Mouse (Mus musculus): ENCODE measurements at regions not wholly inside any gene's neighbourhood (a gene's known extent, or its start where the extent isn't known, plus 50 kb on each side); places are given as distances from the start of the nearest gene placed in this dataset.
A peak's percentile ranks its signal among the peaks of the same experiment; 100 is the strongest.

- H3K4me1 ChIP-seq (ENCODE audit: control insufficient read depth, insufficient read depth, low read length), result no peaks in the 10 kb centered on the region; the same call in 1 of the 2 replicates
- H3K9ac ChIP-seq (ENCODE audit: low read length), result no peak overlapping the region
- no peaks in the 10 kb centered on the region for H3K9me3 ChIP-seq (replicated peaks; ENCODE audit: control insufficient read depth, low read length)
- peak overlapping the region; percentile 37; the same call in 1 of the 2 replicates for H3K27ac ChIP-seq (ENCODE audit: low read length)
- peak overlapping the region; percentile 15; the same call in 1 of the 2 replicates for H3K4me2 ChIP-seq (ENCODE audit: low read depth, low read length)
- no peak overlapping the region for H3K4me3 ChIP-seq (ENCODE audit: low read length)
- H3K27me3 ChIP-seq (ENCODE audit: control insufficient read depth, insufficient read depth, low read length), result no peaks in the 10 kb centered on the region
- no peaks in the 10 kb centered on the region for H3K36me3 ChIP-seq (ENCODE audit: control insufficient read depth, insufficient read depth)
- 55% methylated on average over 5 of the region's 5 CpGs for WGBS
- no peak for ATAC-seq (replicated peaks; ENCODE audit: extremely low read depth, insufficient read depth, low FRiP score)
Measured at GRCm38 (mm10) chr9:84178705-84179104, 253.8 kb downstream of the Bckdhb start.

GRCm38 (mm10) chr9:84179238-84179637 lies 254.3 kb downstream of the Bckdhb start:
- Histone ChIP-seq H3K27ac (ENCODE audit: low read length) (peak overlapping the region; percentile 37; the same call in 1 of the 2 replicates), H3K4me3 (ENCODE audit: low read length) (no peak overlapping the region), H3K4me1 (ENCODE audit: control insufficient read depth, insufficient read depth, low read length) (no peaks in the 10 kb centered on the region; the same call in 1 of the 2 replicates), H3K36me3 (ENCODE audit: control insufficient read depth, insufficient read depth) (no peaks in the 10 kb centered on the region), H3K27me3 (ENCODE audit: control insufficient read depth, insufficient read depth, low read length) (no peaks in the 10 kb centered on the region), H3K9ac (ENCODE audit: low read length) (no peak overlapping the region), H3K4me2 (ENCODE audit: low read depth, low read length) (0 out of 2 replicates have a peak overlapping the region, but pooled peaks have one; percentile 15), H3K9me3 (replicated peaks; ENCODE audit: control insufficient read depth, low read length) (no peaks in the 10 kb centered on the region)
- no peak for ATAC-seq (replicated peaks; ENCODE audit: extremely low read depth, insufficient read depth, low FRiP score)
- 53% methylated on average over 4 of the region's 4 CpGs for WGBS

DNA sequence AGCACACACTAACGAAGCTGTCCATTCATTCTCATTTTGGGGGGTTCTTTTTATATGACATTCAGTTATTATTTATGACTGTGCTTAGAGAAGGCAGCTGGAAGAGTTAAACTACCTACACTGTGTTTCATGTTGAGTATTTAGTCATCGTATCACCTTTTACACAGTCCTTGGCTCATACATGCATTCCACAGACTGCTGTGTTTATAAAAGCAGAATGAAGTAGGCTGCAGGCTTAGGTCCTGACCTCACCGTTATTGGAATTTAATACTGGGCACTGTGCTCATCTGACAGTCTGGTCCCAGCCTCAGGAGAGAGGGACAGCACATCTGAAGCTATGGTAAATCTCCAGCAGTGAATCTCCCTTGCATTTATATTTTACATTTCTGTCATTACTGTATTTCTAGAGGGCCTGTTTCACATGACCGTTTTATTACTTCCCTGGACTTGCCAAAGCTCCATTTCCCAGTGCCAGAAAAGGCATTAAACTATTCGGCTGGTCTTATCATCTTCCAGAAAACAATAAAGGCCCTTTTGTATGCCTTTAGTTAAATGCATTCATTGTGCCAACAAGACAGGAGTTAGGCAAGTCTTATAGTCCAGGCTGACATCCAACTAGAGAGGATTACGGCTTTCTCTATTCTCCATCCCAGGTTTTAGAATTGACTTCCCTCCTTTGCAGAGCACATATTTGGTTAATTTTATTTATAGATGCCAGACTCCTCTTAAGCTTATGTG lies 258.9 kb downstream of the Bckdhb start:
- Histone ChIP-seq H3K4me2 (ENCODE audit: low read depth, low read length) (no peak overlapping the region), H3K4me1 (ENCODE audit: control insufficient read depth, insufficient read depth, low read length) (no peaks in the 10 kb centered on the region; the same call in 1 of the 2 replicates), H3K4me3 (ENCODE audit: low read length) (no peak overlapping the region), H3K9me3 (replicated peaks; ENCODE audit: control insufficient read depth, low read length) (no peaks in the 10 kb centered on the region), H3K27ac (ENCODE audit: low read length) (no peak overlapping the region), H3K36me3 (ENCODE audit: control insufficient read depth, insufficient read depth) (no peaks in the 10 kb centered on the region), H3K27me3 (ENCODE audit: control insufficient read depth, insufficient read depth, low read length) (no peaks in the 10 kb centered on the region), H3K9ac (ENCODE audit: low read length) (no peak overlapping the region)
- ATAC-seq (replicated peaks; ENCODE audit: extremely low read depth, insufficient read depth, low FRiP score), result no peak
- WGBS, result 52% methylated on average over 6 of the region's 6 CpGs

GRCm38 (mm10) chr9:84187531-84187930 lies 262.6 kb downstream of the Bckdhb start:
- no peaks in the 10 kb centered on the region; the same call in 1 of the 2 replicates for H3K4me1 ChIP-seq (ENCODE audit: control insufficient read depth, insufficient read depth, low read length)

DNA sequence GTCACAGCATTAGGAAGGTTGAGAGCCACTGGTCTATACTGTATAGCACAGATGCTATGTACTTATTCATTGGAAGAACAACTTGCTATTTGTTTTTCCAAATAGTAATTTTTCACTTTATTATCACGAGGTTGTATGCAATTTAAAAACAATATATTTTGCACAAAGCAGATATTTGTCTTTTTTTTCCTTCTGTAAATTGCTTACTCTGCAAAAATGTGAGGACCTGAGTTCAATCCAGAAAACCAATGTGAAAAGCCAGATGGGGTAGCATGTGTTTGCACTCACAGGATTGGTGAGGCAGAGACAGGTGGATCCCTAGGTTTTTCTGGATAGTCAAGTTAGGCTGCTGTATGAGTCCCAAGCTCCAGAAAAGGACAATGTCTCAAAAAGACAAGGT lies 268.5 kb downstream of the Bckdhb start:
- no peaks in the 10 kb centered on the region for H3K36me3 ChIP-seq (ENCODE audit: control insufficient read depth, insufficient read depth)
- no peak overlapping the region for H3K27ac ChIP-seq (ENCODE audit: low read length)
- no peaks in the 10 kb centered on the region for H3K27me3 ChIP-seq (ENCODE audit: control insufficient read depth, insufficient read depth, low read length)
- H3K9ac ChIP-seq (ENCODE audit: low read length), result no peak overlapping the region
- ATAC-seq (replicated peaks; ENCODE audit: extremely low read depth, insufficient read depth, low FRiP score), result no peak
- no peak overlapping the region for H3K4me3 ChIP-seq (ENCODE audit: low read length)
- no peak overlapping the region for H3K4me2 ChIP-seq (ENCODE audit: low read depth, low read length)
- no peaks in the 10 kb centered on the region for H3K4me1 ChIP-seq (ENCODE audit: control insufficient read depth, insufficient read depth, low read length)
- no peaks in the 10 kb centered on the region for H3K9me3 ChIP-seq (replicated peaks; ENCODE audit: control insufficient read depth, low read length)
- WGBS, result 32% methylated on average over 1 of the region's 1 CpGs

More at GRCm38 (mm10) chr9:84187531-84187930, 262.6 kb downstream of the Bckdhb start:
- no peak overlapping the region for H3K9ac ChIP-seq (ENCODE audit: low read length)
- 71% methylated on average over 3 of the region's 3 CpGs for WGBS
- no peak overlapping the region for H3K4me2 ChIP-seq (ENCODE audit: low read depth, low read length)
- H3K36me3 ChIP-seq (ENCODE audit: control insufficient read depth, insufficient read depth), result no peaks in the 10 kb centered on the region
- no peak overlapping the region for H3K27ac ChIP-seq (ENCODE audit: low read length)
- ATAC-seq (replicated peaks; ENCODE audit: extremely low read depth, insufficient read depth, low FRiP score), result no peak
- no peak overlapping the region for H3K4me3 ChIP-seq (ENCODE audit: low read length)
- H3K27me3 ChIP-seq (ENCODE audit: control insufficient read depth, insufficient read depth, low read length), result no peaks in the 10 kb centered on the region
- no peaks in the 10 kb centered on the region for H3K9me3 ChIP-seq (replicated peaks; ENCODE audit: control insufficient read depth, low read length)

DNA sequence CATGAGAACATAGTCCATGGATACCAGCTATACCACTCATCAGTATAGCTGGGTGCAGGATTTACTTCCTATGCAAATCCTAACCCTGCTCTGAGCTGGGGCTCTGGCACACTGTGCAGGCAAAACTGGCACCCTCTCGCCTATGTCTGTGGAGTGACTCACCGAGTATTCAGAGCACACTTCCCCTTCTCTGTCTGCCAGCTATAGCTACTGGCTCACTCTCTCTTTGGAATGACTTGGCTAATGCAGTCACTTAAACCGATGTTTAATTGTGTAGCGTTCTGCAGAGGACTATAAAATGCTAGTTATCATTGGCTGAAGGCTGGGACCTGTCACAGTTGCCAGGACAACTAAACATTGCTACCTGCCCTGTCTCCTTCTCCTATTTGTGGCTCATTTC lies 269.8 kb downstream of the Bckdhb start:
- no peaks in the 10 kb centered on the region for H3K36me3 ChIP-seq (ENCODE audit: control insufficient read depth, insufficient read depth)
- H3K9ac ChIP-seq (ENCODE audit: low read length), result no peak overlapping the region
- H3K27ac ChIP-seq (ENCODE audit: low read length), result no peak overlapping the region
- ATAC-seq (replicated peaks; ENCODE audit: extremely low read depth, insufficient read depth, low FRiP score), result no peak
- no peak overlapping the region for H3K4me3 ChIP-seq (ENCODE audit: low read length)
- H3K27me3 ChIP-seq (ENCODE audit: control insufficient read depth, insufficient read depth, low read length), result no peaks in the 10 kb centered on the region
- no peaks in the 10 kb centered on the region for H3K9me3 ChIP-seq (replicated peaks; ENCODE audit: control insufficient read depth, low read length)
- WGBS, result 68% methylated on average over 4 of the region's 4 CpGs
- no peak overlapping the region for H3K4me2 ChIP-seq (ENCODE audit: low read depth, low read length)
- no peaks in the 10 kb centered on the region for H3K4me1 ChIP-seq (ENCODE audit: control insufficient read depth, insufficient read depth, low read length)

- Histone ChIP-seq H3K9me3 (replicated peaks; ENCODE audit: control insufficient read depth, low read length) (no peaks in the 10 kb centered on the region), H3K4me3 (ENCODE audit: low read length) (no peak overlapping the region), H3K4me2 (ENCODE audit: low read depth, low read length) (no peak overlapping the region), H3K4me1 (ENCODE audit: control insufficient read depth, insufficient read depth, low read length) (no peaks in the 10 kb centered on the region), H3K36me3 (ENCODE audit: control insufficient read depth, insufficient read depth) (no peaks in the 10 kb centered on the region), H3K9ac (ENCODE audit: low read length) (no peak overlapping the region), H3K27ac (ENCODE audit: low read length) (no peak overlapping the region), H3K27me3 (ENCODE audit: control insufficient read depth, insufficient read depth, low read length) (no peaks in the 10 kb centered on the region)
- 78% methylated on average over 4 of the region's 4 CpGs for WGBS
- no peak for ATAC-seq (replicated peaks; ENCODE audit: extremely low read depth, insufficient read depth, low FRiP score)
Measured at GRCm38 (mm10) chr9:84195338-84195737, 270.4 kb downstream of the Bckdhb start.

GRCm38 (mm10) chr9:84200208-84200607 lies 275.3 kb downstream of the Bckdhb start:
- H3K9ac ChIP-seq (ENCODE audit: low read length), result no peak overlapping the region
- no peak overlapping the region for H3K4me2 ChIP-seq (ENCODE audit: low read depth, low read length)
- H3K36me3 ChIP-seq (ENCODE audit: control insufficient read depth, insufficient read depth), result no peaks in the 10 kb centered on the region
- no peak overlapping the region for H3K27ac ChIP-seq (ENCODE audit: low read length)
- no peaks in the 10 kb centered on the region for H3K9me3 ChIP-seq (replicated peaks; ENCODE audit: control insufficient read depth, low read length)
- no peak overlapping the region for H3K4me3 ChIP-seq (ENCODE audit: low read length)
- no peaks in the 10 kb centered on the region for H3K4me1 ChIP-seq (ENCODE audit: control insufficient read depth, insufficient read depth, low read length)
- no peaks in the 10 kb centered on the region for H3K27me3 ChIP-seq (ENCODE audit: control insufficient read depth, insufficient read depth, low read length)
- WGBS, result 75% methylated on average over 3 of the region's 3 CpGs
- ATAC-seq (replicated peaks; ENCODE audit: extremely low read depth, insufficient read depth, low FRiP score), result no peak

- Histone ChIP-seq H3K4me1 (ENCODE audit: control insufficient read depth, insufficient read depth, low read length) (no peaks in the 10 kb centered on the region), H3K9me3 (replicated peaks; ENCODE audit: control insufficient read depth, low read length) (no peaks in the 10 kb centered on the region), H3K27ac (ENCODE audit: low read length) (no peak overlapping the region), H3K27me3 (ENCODE audit: control insufficient read depth, insufficient read depth, low read length) (no peaks in the 10 kb centered on the region), H3K4me2 (ENCODE audit: low read depth, low read length) (no peak overlapping the region), H3K4me3 (ENCODE audit: low read length) (no peak overlapping the region), H3K36me3 (ENCODE audit: control insufficient read depth, insufficient read depth) (no peaks in the 10 kb centered on the region), H3K9ac (ENCODE audit: low read length) (no peak overlapping the region)
- no peak for ATAC-seq (replicated peaks; ENCODE audit: extremely low read depth, insufficient read depth, low FRiP score)
- 57% methylated on average over 3 of the region's 3 CpGs for WGBS
Measured at GRCm38 (mm10) chr9:84204056-84204455, 279.1 kb downstream of the Bckdhb start.

Measured in heart, embryonic 16.5 days (tissue).